Mouse (Mus musculus) MEL (cell line): ENCODE measurements around the gene Il3. TPM values are rescaled to one million over a fixed set of nuclear protein-coding genes. Genes with fewer than 3 reads are reported as not detected.

ENCODE experiments used
- DNase-seq: peaks from one replicate; pipeline ENCODE4 v3.0.0; 2011; ENCODE audit warnings: low read depth, low spot score
- H3K27ac ChIP-seq: 2 replicates; pipeline ENCODE4 v1.5.1; 2012; ENCODE audit warnings: low read depth, mild to moderate bottlenecking, control low read depth, low read length, moderate library complexity; ENCODE audit not compliant: control insufficient read depth
- H3K27me3 ChIP-seq, 2 experiments: fragments of 150-350 bp in 1 of 2; sonication (generic) in 1 of 2; 2 replicates each; pipeline ENCODE4 v1.6.1; 2012; ENCODE audit warnings: low read length in 2 of 2, mild to moderate bottlenecking in 2 of 2, improper control_type of control experiment in 1 of 2, moderate library complexity in 1 of 2; ENCODE audit not compliant: insufficient read depth in 2 of 2, control insufficient read depth in 1 of 2
- H3K36me3 ChIP-seq, 2 experiments: 2 replicates each; pipeline ENCODE4 v1.6.1; 2012 to 2014; ENCODE audit warnings: low read length in 2 of 2, improper control_type of control experiment in 1 of 2, inconsistent platforms in 1 of 2, mild to moderate bottlenecking in 1 of 2; ENCODE audit not compliant: insufficient read depth in 2 of 2, control insufficient read depth in 1 of 2
- H3K4me1 ChIP-seq, 2 experiments: fragments of 150-350 bp in 1 of 2; sonication (generic) in 1 of 2; 2 replicates each; pipeline ENCODE4 v1.6.1; 2012; ENCODE audit warnings: low read length in 2 of 2, improper control_type of control experiment in 1 of 2, mild to moderate bottlenecking in 1 of 2; ENCODE audit not compliant: insufficient read depth in 2 of 2, control insufficient read depth in 1 of 2
- H3K4me3 ChIP-seq, 2 experiments: fragments of 150-350 bp in 1 of 2; sonication (generic) in 1 of 2; 2 replicates each; pipeline ENCODE4 v1.5.1; 2012; ENCODE audit warnings: low read depth in 2 of 2, low read length in 2 of 2, mild to moderate bottlenecking in 2 of 2, moderate library complexity in 2 of 2, control low read depth in 1 of 2, improper control_type of control experiment in 1 of 2; ENCODE audit not compliant: control insufficient read depth in 1 of 2, insufficient read depth in 1 of 2
- H3K79me2 ChIP-seq: 2 replicates; pipeline ENCODE4 v1.6.1; 2012; ENCODE audit warnings: mild to moderate bottlenecking, low read length, moderate library complexity; ENCODE audit not compliant: control insufficient read depth, poor library complexity, insufficient read depth
- H3K9ac ChIP-seq: 2 replicates; pipeline ENCODE4 v1.6.1; 2012; ENCODE audit warnings: low read depth, mild to moderate bottlenecking, control low read depth, low read length, moderate library complexity; ENCODE audit not compliant: control insufficient read depth, poor library complexity, severe bottlenecking
- H3K9me3 ChIP-seq: fragments of 150-350 bp; sonication (generic); replicated peaks from 2 replicates; pipeline ENCODE4 v1.6.1; 2012; ENCODE audit warnings: mild to moderate bottlenecking, low read length, improper control_type of control experiment, moderate library complexity; ENCODE audit not compliant: insufficient read depth
- BHLHE40 ChIP-seq: IDR thresholded peaks from 2 replicates; pipeline ENCODE4 v1.6.1; 2012; ENCODE audit warnings: low read depth, mild to moderate bottlenecking, inconsistent platforms, low read length, improper control_type of control experiment, borderline replicate concordance
- CHD1 ChIP-seq: IDR thresholded peaks from 2 replicates; pipeline ENCODE4 v1.6.1; 2012; ENCODE audit warnings: low read depth, mild to moderate bottlenecking, inconsistent platforms, low read length, improper control_type of control experiment
- CTCF ChIP-seq, 3 experiments: IDR thresholded peaks in 2 of 3; conservative IDR thresholded peaks in 1 of 3; 2 replicates each; pipeline ENCODE4 v1.5.1; 2011 to 2012; ENCODE audit warnings: low read length in 3 of 3, low read depth in 2 of 3, mild to moderate bottlenecking in 2 of 3, improper control_type of control experiment in 1 of 3, inconsistent platforms in 1 of 3, mixed read lengths in 1 of 3, moderate library complexity in 1 of 3; ENCODE audit not compliant: control insufficient read depth in 1 of 3, insufficient read depth in 1 of 3, poor library complexity in 1 of 3, severe bottlenecking in 1 of 3
- E2F4 ChIP-seq: IDR thresholded peaks from 2 replicates; pipeline ENCODE4 v1.6.1; 2011; ENCODE audit warnings: low read depth, low read length, improper control_type of control experiment, borderline replicate concordance
- ELF1 ChIP-seq: IDR thresholded peaks from 2 replicates; pipeline ENCODE4 v1.6.1; 2014; ENCODE audit warnings: low read depth, mild to moderate bottlenecking, inconsistent platforms, low read length, improper control_type of control experiment, moderate library complexity
- EP300 ChIP-seq, 2 experiments: IDR thresholded peaks; 2 replicates each; pipeline ENCODE4 v1.6.1; 2011; ENCODE audit warnings: improper control_type of control experiment in 2 of 2, low read length in 2 of 2, low read depth in 1 of 2, mild to moderate bottlenecking in 1 of 2
- ETS1 ChIP-seq: IDR thresholded peaks from 2 replicates; pipeline ENCODE4 v1.6.1; 2012; ENCODE audit warnings: low read depth, mild to moderate bottlenecking, inconsistent platforms, low read length, improper control_type of control experiment, moderate library complexity
- GABPA ChIP-seq: IDR thresholded peaks from 2 replicates; pipeline ENCODE4 v1.6.1; 2012; ENCODE audit warnings: low read depth, mild to moderate bottlenecking, inconsistent platforms, low read length, improper control_type of control experiment, moderate library complexity
- GATA1 ChIP-seq: IDR thresholded peaks from 2 replicates; pipeline ENCODE4 v1.6.1; 2011; ENCODE audit warnings: low read depth, low read length, improper control_type of control experiment
- HCFC1 ChIP-seq: IDR thresholded peaks from 2 replicates; pipeline ENCODE4 v1.6.1; 2012; ENCODE audit warnings: low read depth, mild to moderate bottlenecking, inconsistent platforms, low read length, improper control_type of control experiment, moderate library complexity
- JUND ChIP-seq: IDR thresholded peaks from 2 replicates; pipeline ENCODE4 v1.6.1; 2011; ENCODE audit warnings: low read depth, mild to moderate bottlenecking, improper control_type of control experiment, low read length
- KAT2A ChIP-seq: conservative IDR thresholded peaks from 2 replicates; pipeline ENCODE4 v1.6.1; 2012; ENCODE audit warnings: low read depth, low read length, improper control_type of control experiment, inconsistent platforms
- MAFK ChIP-seq: IDR thresholded peaks from 2 replicates; pipeline ENCODE4 v1.6.1; 2011; ENCODE audit warnings: low read depth, mild to moderate bottlenecking, low read length, improper control_type of control experiment, borderline replicate concordance
- MAX ChIP-seq: IDR thresholded peaks from 2 replicates; pipeline ENCODE4 v1.6.1; 2011; ENCODE audit warnings: low read length, improper control_type of control experiment
- MAZ ChIP-seq: IDR thresholded peaks from 2 replicates; pipeline ENCODE4 v1.6.1; 2012; ENCODE audit warnings: low read depth, mild to moderate bottlenecking, inconsistent platforms, low read length, improper control_type of control experiment
- MXI1 ChIP-seq: IDR thresholded peaks from 2 replicates; pipeline ENCODE4 v1.6.1; 2011; ENCODE audit warnings: mild to moderate bottlenecking, low read depth, low read length, improper control_type of control experiment
- MYB ChIP-seq: IDR thresholded peaks from 2 replicates; pipeline ENCODE4 v1.6.1; 2011; ENCODE audit warnings: mild to moderate bottlenecking, low read depth, low read length, improper control_type of control experiment
- MYC ChIP-seq: IDR thresholded peaks from 2 replicates; pipeline ENCODE4 v1.6.1; 2011; ENCODE audit warnings: low read depth, mild to moderate bottlenecking, low read length, improper control_type of control experiment, moderate library complexity
- NELFE ChIP-seq: IDR thresholded peaks from 2 replicates; pipeline ENCODE4 v1.6.1; 2011; ENCODE audit warnings: low read depth, low read length, improper control_type of control experiment
- POLR2A ChIP-seq, 2 experiments: IDR thresholded peaks; 2 replicates each; pipeline ENCODE4 v1.6.1; 2011 to 2012; ENCODE audit warnings: low read length in 2 of 2, mild to moderate bottlenecking in 2 of 2, control low read depth in 1 of 2, improper control_type of control experiment in 1 of 2, low read depth in 1 of 2, moderate library complexity in 1 of 2; ENCODE audit not compliant: control insufficient read depth in 1 of 2, insufficient read depth in 1 of 2, poor library complexity in 1 of 2
- POLR2AphosphoS2 ChIP-seq: IDR thresholded peaks from 2 replicates; pipeline ENCODE4 v1.6.1; 2011; ENCODE audit warnings: low read length, improper control_type of control experiment
- POLR2AphosphoS5 ChIP-seq: IDR thresholded peaks from 2 replicates; pipeline ENCODE4 v1.6.1; 2012; ENCODE audit warnings: low read depth, borderline replicate concordance, mild to moderate bottlenecking, inconsistent platforms, low read length, moderate library complexity, mixed read lengths
- RAD21 ChIP-seq: IDR thresholded peaks from 2 replicates; pipeline ENCODE4 v1.6.1; 2011; ENCODE audit warnings: mild to moderate bottlenecking, low read depth, low read length, improper control_type of control experiment
- RCOR1 ChIP-seq: IDR thresholded peaks from 2 replicates; pipeline ENCODE4 v1.6.1; 2012; ENCODE audit warnings: low read depth, mild to moderate bottlenecking, inconsistent platforms, low read length, improper control_type of control experiment
- SIN3A ChIP-seq: IDR thresholded peaks from 2 replicates; pipeline ENCODE4 v1.6.1; 2012; ENCODE audit warnings: low read length, improper control_type of control experiment, inconsistent platforms
- SMC3 ChIP-seq: IDR thresholded peaks from 2 replicates; pipeline ENCODE4 v1.6.1; 2011; ENCODE audit warnings: low read depth, low read length, improper control_type of control experiment
- TAL1 ChIP-seq: IDR thresholded peaks from 2 replicates; pipeline ENCODE4 v1.6.1; 2012; ENCODE audit warnings: mild to moderate bottlenecking, inconsistent platforms, low read length, moderate library complexity, mixed read lengths
- TBP ChIP-seq: IDR thresholded peaks from 2 replicates; pipeline ENCODE4 v1.8.0; 2011; ENCODE audit warnings: low read depth, low read length, improper control_type of control experiment
- UBTF ChIP-seq: IDR thresholded peaks from 2 replicates; pipeline ENCODE4 v1.6.1; 2012; ENCODE audit warnings: low read depth, mild to moderate bottlenecking, inconsistent platforms, low read length, improper control_type of control experiment, moderate library complexity, borderline replicate concordance; ENCODE audit not compliant: insufficient read depth
- USF1 ChIP-seq: IDR thresholded peaks from 2 replicates; pipeline ENCODE4 v1.6.1; 2014; ENCODE audit warnings: low read depth, mild to moderate bottlenecking, inconsistent platforms, low read length, improper control_type of control experiment, moderate library complexity
- USF2 ChIP-seq, 2 experiments: IDR thresholded peaks; 2 replicates each; pipeline ENCODE4 v1.6.1; 2011 to 2012; ENCODE audit warnings: improper control_type of control experiment in 2 of 2, low read length in 2 of 2, borderline replicate concordance in 1 of 2, inconsistent platforms in 1 of 2, low read depth in 1 of 2, mild to moderate bottlenecking in 1 of 2; ENCODE audit not compliant: insufficient read depth in 1 of 2
- ZC3H11A ChIP-seq: IDR thresholded peaks from 2 replicates; pipeline ENCODE4 v1.6.1; 2012; ENCODE audit warnings: low read depth, mild to moderate bottlenecking, inconsistent platforms, low read length, improper control_type of control experiment
- ZMIZ1 ChIP-seq: IDR thresholded peaks from 2 replicates; pipeline ENCODE4 v1.6.1; 2012; ENCODE audit warnings: low read depth, mild to moderate bottlenecking, inconsistent platforms, low read length, improper control_type of control experiment, moderate library complexity
- ZNF384 ChIP-seq: IDR thresholded peaks from 2 replicates; pipeline ENCODE4 v1.6.1; 2012; ENCODE audit warnings: low read depth, mild to moderate bottlenecking, inconsistent platforms, low read length, improper control_type of control experiment
- polyA plus RNA-seq, 2 experiments: library from polyadenylated mRNA; stranded (reverse) in 1 of 2; unstranded in 1 of 2; fragments of >175 nt in 1 of 2; fragments of >200 nt in 1 of 2; gene quantifications; 2 replicates each; pipeline versions ENCODE4 v1.2.1 to v1.2.4; 2012; ENCODE audit warnings: low replicate concordance in 2 of 2, low read depth in 1 of 2; ENCODE audit not compliant: insufficient read length in 2 of 2, insufficient read depth in 1 of 2, missing spikeins in 1 of 2
- total RNA-seq: library from RNA; depleted of rRNA; stranded (reverse); fragments of 300-350 nt; gene quantifications from 2 replicates; pipeline ENCODE4 v1.2.3, GENCODE M21; 2012

Gene Il3
- total and polyA plus RNA-seq, 3 experiments: not detected

- TF ChIP-seq NELFE: no peak
- no peak for TF ChIP-seq GABPA
- TF ChIP-seq, all 39 proteins: peak for 7
These were observed 10.3 kb downstream of the Il3 start (continued) for GRCm38 (mm10) chr11:54256624-54257376.

GRCm38 (mm10) chr11:54254114-54254513 lies 13.0 kb downstream of the Il3 start:
- DNase-seq: peak; percentile 65
- no peak overlapping the region for H3K4me3 ChIP-seq
- H3K36me3 ChIP-seq: peaks cover 0 to 17% of the 10 kb centered on the region in 2 experiments; a peak in 2 of 4 replicates
- no peak overlapping the region for H3K27ac ChIP-seq
- H3K9me3 ChIP-seq: no peaks in the 10 kb centered on the region
- no peaks in the 10 kb centered on the region for H3K79me2 ChIP-seq
- peaks cover 5 to 25% of the 10 kb centered on the region in 2 experiments; a peak in 3 of 4 replicates for H3K4me1 ChIP-seq
- no peak overlapping the region for H3K9ac ChIP-seq
- H3K27me3 ChIP-seq: no peaks in the 10 kb centered on the region
- TF ChIP-seq MYB (no peak), NELFE (no peak), E2F4 (no peak), HCFC1 (no peak), UBTF (no peak), TAL1 (no peak), KAT2A (no peak), POLR2AphosphoS5 (no peak), MAX (no peak), RCOR1 (no peak), MAFK (no peak), USF2 (IDR thresholded peaks at IDR 0.05; ENCODE audit: borderline replicate concordance in 1 of 2, insufficient read depth in 1 of 2, low read depth in 1 of 2, low read length in 2 of 2) (no peak), ZMIZ1 (no peak), MXI1 (no peak), GATA1 (no peak), SIN3A (peak; percentile 26; the same call in 1 of the 2 replicates), TBP (no peak), MYC (no peak), SMC3 (peak; percentile 98), CTCF (IDR thresholded peaks at IDR 0.05 in 2 of 3, conservative IDR thresholded peaks at IDR 0.05 in 1 of 3; ENCODE audit: control insufficient read depth in 1 of 3, insufficient read depth in 1 of 3, low read depth in 2 of 3, low read length in 3 of 3, poor library complexity in 1 of 3, severe bottlenecking in 1 of 3) (peak; percentile 31 to 93 (median 71); a peak in 5 of 6 replicates), RAD21 (peak; percentile 92), POLR2A (IDR thresholded peaks at IDR 0.05; ENCODE audit: control insufficient read depth in 1 of 2, insufficient read depth in 1 of 2, low read depth in 1 of 2, low read length in 2 of 2, poor library complexity in 1 of 2) (0 out of 4 replicates have a peak, but pooled peaks of 1 of the 2 experiments have one; percentile 31), JUND (no peak), ZC3H11A (peak; percentile 98), POLR2AphosphoS2 (no peak), USF1 (no peak), ZNF384 (no peak), ETS1 (no peak), GABPA (no peak), CHD1 (no peak), EP300 (IDR thresholded peaks at IDR 0.05; ENCODE audit: low read depth in 1 of 2, low read length in 2 of 2) (no peak), ELF1 (no peak), BHLHE40 (no peak), MAZ (no peak)
